Mouse (Mus musculus): Measurements from ENCODE around the gene Gm20388.

Gm20388 gene

GRCm38 (mm10) chr8:120896203-120896602, 985.6 kb downstream of the Gm20388 start:
- no peak for DNase-seq

DNA sequence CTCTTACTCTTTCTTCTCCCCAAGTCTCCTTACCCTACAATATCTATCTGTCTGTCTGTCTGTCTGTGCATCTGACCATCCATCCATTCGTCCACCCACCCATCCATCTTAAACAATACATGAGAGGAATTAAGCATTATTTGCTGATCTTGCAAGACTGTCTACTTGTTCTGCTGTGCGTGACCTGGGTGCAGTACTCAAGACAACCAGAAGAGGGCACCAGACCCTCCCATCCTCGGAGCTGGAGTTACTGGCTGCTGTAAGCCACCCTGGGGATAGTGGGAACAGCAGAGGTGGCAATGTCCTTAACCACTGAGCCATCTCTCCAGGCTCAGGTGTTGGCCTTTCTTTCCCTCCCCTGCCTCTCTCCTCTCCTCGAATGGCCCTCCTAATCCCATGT, 987.4 kb downstream of the Gm20388 start:
- no peak for DNase-seq

- no peak for DNase-seq
Measured at GRCm38 (mm10) chr8:120898828-120899407, 988.3 kb downstream of the Gm20388 start.

GRCm38 (mm10) chr8:120902346-120902745, 991.7 kb downstream of the Gm20388 start:
- DNase-seq = no peak

DNA sequence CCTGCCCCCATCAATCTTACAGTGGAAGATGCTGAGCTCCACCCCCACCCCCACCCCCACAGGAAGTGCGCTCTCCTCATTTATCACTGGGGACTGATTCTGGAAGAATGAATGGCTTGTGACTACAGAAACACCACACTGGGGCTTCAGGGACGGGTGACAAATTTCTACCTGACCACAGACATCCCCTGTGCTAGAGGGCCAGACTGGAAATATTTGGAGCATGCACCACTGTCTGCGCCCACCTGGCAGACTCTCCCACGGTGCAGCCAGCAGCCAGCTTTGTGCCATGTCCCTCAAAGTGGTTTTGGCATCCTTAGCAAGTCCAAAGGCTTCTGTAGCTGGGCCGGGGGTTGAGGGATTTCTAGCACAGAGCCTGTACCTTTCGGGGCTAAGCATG, 997.0 kb downstream of the Gm20388 start:
- DNase-seq = no peak

- no peak for DNase-seq
Measured at GRCm38 (mm10) chr8:120910936-120911335, 1000.3 kb downstream of the Gm20388 start.

DNA sequence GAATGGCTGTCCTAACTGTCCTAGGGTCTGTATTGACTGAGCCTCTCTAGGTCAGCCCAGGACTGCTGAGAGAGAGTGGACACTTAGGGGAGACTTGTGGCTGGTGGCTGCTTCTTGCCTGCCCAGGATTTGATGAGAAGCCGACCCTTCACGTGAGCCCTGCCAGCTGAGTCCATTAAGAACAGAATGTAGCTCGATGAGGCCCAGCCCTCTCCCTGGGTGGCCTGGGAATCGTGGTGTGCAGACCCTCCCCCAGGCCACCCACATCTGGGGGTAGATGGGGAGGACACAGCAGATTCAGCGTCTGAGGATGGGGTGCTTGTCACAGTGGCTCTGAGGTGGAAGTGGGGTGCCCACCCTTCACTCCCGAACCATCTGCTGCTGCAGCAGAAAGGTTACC, 1001.8 kb downstream of the Gm20388 start:
- DNase-seq = no peak

DNA sequence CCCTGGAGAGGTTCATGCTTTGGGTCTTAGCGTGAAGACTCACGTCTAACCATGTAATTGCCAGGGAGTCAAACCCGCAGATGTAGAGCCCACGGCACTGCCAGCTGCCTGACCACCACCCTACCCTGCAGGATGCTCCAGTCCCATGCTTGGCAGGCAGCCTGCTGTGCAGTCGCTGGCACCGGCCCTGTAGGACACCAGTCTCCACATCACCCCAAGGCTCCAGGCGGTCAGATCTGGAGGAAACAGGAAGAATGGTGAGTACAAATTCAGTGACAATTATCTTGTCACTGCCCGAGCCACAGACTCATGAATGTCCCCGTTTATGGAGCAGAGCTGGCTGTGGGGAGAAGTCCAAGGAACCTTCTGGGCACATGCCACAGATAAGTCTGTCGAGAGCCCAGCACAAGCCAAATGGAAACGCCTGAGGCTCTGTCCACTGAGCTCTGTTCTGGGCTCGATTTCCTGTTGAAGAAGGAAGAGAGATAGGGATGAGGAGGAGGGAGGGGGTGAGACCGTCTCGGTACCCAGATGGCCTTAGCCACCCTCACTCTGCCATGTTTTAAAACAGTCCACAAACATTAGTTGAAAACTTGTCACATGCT, 1006.3 kb downstream of the Gm20388 start:
- DNase-seq = no peak

DNA sequence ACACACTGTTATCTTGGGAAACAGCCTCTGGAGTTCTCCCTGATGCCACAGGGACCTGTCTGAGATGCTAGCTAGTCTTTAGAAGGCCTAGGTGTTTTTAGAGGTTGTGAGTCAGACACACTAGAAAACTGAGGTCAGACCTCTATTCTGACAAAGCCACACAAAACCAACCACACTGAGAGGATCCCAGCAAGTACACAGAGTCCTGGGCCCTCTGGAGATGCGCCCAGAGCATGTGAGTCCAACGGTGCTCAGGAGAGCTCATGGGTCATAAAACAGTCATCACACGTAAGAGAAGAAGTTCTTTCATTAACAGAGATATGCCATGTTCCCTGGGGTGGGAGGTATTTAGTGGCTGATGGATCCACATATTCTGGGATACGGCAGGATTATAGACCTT, 1009.9 kb downstream of the Gm20388 start:
- no peak for DNase-seq

- DNase-seq = no peak
Measured at GRCm38 (mm10) chr8:120926201-120926600, 1015.6 kb downstream of the Gm20388 start.

DNA sequence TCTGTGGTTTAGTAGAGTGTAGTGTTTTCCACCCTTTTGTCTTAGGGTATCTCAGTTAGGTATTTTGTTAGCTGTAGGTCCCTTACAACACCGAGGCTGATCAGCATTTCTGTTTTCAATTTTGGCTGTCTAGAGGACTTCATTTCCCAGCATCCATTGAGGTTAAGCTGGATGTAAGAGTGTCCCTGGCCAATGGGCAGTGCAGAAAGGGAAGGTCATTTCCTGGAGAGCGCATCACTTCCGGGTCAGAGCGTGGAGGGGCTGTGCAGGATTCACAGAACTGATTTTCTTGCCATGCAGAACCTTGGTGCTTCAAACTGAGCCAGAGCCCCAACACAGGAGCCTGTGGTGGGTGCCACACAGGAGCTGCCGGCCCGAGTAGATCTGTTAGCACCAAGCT, 1017.4 kb downstream of the Gm20388 start:
- DNase-seq = no peak

- DNase-seq = no peak
Measured at GRCm38 (mm10) chr8:120934596-120934995, 1024.0 kb downstream of the Gm20388 start.

DNA sequence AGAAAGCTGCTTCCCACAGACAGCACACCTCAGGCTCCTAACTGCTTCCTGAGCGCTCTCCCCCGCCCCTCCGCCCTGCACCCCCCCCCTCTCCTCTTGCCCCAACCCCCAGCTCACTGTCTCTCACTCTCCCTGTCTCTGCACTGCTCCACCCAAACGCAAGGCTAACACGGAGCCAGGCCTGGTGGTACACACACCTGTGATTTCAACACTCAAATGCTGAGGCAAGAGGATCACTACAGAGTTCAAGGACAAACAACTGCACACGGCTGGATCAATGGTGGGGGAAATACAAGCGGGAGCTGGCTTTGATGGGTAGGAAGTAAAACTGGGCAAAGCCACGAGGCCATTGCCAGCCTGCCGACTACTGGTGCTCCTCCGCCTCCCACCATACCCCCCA, 1026.0 kb downstream of the Gm20388 start:
- no peak for DNase-seq

DNA sequence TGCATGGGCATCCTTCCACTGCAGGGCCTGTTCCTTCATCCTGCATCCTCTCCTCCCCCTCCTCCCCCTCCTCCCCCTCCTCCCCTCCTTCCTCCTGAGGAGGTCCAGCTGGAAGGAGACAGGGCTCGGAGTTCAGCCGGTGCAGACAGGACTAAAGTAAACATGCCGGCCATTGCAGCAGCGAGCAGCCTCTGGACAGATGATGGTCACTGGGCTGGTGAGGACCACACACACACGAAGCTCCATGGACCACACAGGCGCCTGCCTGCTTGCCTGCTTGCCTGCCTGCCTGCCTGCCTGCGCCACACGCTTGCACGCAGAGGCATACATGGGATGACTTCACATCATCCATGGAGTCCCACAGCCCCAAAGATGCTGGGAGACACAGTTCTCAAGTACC, 1026.8 kb downstream of the Gm20388 start:
- DNase-seq = no peak

- no peak for DNase-seq
Measured at GRCm38 (mm10) chr8:120940287-120940686, 1029.6 kb downstream of the Gm20388 start.

- no peak for DNase-seq
Measured at GRCm38 (mm10) chr8:120947240-120947639, 1036.6 kb downstream of the Gm20388 start.

- no peak for DNase-seq
Measured at GRCm38 (mm10) chr8:120948050-120948595, 1037.5 kb downstream of the Gm20388 start.

DNA sequence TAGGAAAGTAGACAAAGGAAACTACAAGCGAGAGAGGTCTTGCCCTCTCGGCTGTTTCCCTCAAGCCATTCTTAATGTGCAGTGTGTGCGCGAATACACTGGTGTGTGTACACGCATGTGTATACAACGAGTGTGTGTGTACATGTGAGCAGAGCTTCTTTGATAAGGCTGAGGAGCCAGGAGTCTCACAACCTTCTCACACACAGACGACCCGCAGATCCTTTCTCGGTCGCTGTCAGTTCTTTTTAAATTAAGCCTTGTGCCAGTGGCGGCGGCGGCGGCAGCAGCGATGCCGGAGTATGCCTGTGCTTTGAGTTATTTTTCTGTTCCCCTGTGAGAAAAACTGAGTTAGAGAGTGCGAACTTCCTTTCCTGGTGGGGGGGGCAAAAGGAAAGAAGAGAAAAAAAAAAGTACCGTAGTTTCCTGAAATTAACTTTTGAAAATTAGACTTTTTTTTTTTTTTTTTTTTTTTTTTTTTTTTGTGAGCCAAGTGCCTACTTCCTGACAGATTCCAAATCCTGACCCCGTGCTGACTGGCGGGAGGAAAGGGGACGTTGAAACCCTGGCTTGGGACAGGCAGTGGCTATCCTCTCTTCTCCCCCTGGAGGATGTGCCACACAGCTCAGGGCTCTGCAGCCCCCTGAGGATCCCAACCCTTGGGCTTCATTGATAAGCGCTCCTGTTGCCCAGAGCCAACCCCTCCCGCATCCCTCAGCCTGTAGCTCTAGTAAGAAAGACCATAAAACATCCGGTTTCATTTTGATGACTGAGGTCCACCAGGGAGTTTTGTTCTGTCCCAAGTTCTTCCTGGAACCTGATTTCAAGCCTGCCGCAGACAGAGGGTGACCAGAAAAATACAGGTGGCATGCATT, 1038.2 kb downstream of the Gm20388 start:
- no peak for DNase-seq

GRCm38 (mm10) chr8:120950674-120951218, 1040.1 kb downstream of the Gm20388 start:
- no peak for DNase-seq

GRCm38 (mm10) chr8:120959470-120959891, 1048.8 kb downstream of the Gm20388 start:
- DNase-seq = no peak

DNA sequence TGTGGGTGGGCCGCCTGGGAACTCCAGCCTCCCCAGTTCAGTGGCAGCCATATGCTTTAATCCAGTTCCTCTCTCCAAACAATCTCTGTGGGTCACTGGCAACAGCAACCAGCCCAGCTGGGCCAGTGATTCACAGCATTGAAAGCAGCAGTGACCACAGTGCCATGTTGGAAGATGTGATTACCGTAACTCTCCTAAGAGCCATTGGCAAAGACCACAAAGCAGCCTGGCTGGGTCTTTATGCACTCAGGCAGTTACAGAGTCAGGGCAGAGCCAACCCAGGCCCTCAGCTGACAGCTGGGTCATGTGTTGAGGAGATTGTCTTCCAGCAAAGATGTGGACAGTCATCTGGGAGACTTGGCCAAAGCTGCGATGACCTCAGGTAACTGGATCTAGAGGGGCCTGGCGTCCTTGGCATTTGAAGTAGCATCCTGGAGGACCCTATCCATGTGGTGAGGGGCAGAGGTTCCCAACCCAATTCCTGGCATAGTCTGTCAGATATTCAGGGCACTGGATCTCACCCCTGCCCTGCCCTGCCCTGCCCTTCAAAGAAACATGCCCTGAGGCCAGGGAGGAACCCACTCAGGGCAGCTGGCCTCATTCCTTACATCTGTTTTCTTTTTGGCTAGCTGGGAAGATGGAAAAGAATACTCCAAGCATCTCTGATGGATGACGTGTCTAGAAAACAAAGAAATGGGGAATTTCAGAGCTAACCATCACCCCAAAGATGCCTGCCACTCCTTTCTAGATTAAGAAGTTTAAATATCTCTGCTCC, 1052.2 kb downstream of the Gm20388 start:
- no peak for DNase-seq

DNA sequence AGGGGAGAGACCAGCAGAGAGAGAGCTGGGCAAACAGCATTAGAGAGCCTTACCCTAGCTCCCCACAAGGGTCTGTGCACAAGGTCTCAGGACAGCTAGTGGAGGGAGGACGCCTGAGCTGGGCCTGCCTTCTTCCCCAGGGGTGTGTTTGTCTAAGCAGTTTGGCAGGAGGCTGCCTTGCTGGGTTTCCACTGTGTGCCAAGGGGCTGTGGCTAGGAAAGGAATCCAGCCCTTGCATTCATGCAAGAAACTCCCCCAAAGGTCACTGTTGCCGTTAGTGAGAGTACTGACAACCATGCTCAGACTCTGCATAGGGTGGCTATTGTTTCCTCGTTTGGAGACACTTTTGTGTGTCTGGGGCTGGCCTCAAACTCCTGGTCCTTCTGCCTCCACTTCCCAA, 1055.9 kb downstream of the Gm20388 start:
- no peak for DNase-seq

DNA sequence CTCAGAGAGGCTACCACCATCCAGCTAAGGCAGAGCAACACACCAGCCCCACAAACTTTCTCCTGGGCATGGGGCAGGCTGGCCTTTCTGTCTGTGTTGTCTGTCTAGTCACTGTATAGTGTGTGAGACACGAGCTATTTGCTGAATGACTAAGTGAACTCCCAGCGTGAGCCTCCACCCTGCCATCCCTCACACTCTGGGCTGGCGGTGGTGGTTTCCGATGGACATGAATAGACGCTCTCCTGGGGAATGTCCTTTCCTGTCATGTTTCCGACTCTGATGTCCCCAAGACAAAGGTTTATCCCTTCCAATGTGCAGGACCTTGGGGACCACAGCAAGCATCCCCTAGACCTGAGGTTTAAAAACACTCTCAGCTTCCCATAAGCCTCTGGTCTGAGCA, 1057.7 kb downstream of the Gm20388 start:
- no peak for DNase-seq
